ENCODE assay signal across 8 mouse cellular contexts in the genomic region with DNA sequence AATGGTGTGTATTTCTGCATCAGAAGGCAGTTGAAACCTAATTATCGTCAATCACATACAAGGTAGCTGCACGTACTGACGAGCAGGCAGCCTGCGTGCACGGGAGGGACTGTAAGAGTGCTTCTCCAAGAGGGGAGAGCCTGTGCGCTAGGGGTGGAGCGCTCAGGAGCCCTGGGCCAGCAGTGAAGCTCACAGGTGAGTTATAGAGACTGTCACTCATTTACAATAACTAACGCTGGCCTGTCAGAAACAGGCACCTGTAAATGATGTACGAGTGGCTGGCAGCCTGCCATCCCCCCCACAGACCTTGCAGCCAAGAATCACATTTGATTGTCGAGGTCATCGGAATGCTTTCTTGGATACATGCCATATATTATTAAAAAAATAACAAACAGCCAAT.
DNase-seq lines count a peak whose midpoint lies in the region; ATAC-seq and TF ChIP-seq lines count a peak whose summit lies in the region.

No protein-coding gene starts in this region.

- WGBS in heart, embryonic 16.5 days, result 29% methylated on average over 11 of the region's 11 CpGs
- WGBS in stomach, postnatal 0 days, result 27% methylated on average over 11 of the region's 11 CpGs

- H3K9ac ChIP-seq in heart, embryonic 16.5 days (ENCODE audit: low read length), result peak overlapping the region; percentile 18
- H3K9ac ChIP-seq in stomach, postnatal 0 days (ENCODE audit: low read length), result no peak overlapping the region

- H3K36me3 ChIP-seq in heart, embryonic 16.5 days (ENCODE audit: control insufficient read depth, insufficient read depth), result no peaks in the 10 kb centered on the region
- no peaks in the 10 kb centered on the region for H3K36me3 ChIP-seq in stomach, postnatal 0 days (ENCODE audit: control insufficient read depth, insufficient read depth, low read length)

- H3K9me3 ChIP-seq in heart, embryonic 16.5 days (replicated peaks; ENCODE audit: control insufficient read depth, low read length), result no peaks in the 10 kb centered on the region
- H3K9me3 ChIP-seq in stomach, postnatal 0 days (ENCODE audit: control insufficient read depth, low read length), result no peaks in the 10 kb centered on the region

- no peak for TF ChIP-seq CTCF in stomach, postnatal 0 days (IDR thresholded peaks at IDR 0.05; ENCODE audit: low read depth)

- 0 out of 2 replicates have a peak, but pooled peaks cover 2% of the 10 kb centered on the region for H3K27me3 ChIP-seq in heart, embryonic 16.5 days (ENCODE audit: control insufficient read depth, insufficient read depth, low read length)
- no peaks in the 10 kb centered on the region; the same call in 1 of the 2 replicates for H3K27me3 ChIP-seq in stomach, postnatal 0 days (ENCODE audit: control insufficient read depth, insufficient read depth, low read length)

- peak overlapping the region; percentile 5; the same call in 1 of the 2 replicates for H3K4me3 ChIP-seq in heart, embryonic 16.5 days (ENCODE audit: low read length)
- H3K4me3 ChIP-seq in stomach, postnatal 0 days (ENCODE audit: low read depth, low read length), result no peak overlapping the region

- H3K4me2 ChIP-seq in heart, embryonic 16.5 days (ENCODE audit: low read depth, low read length), result peak overlapping the region; percentile 44
- H3K4me2 ChIP-seq in stomach, postnatal 0 days (replicated peaks; ENCODE audit: low read depth), result no peak overlapping the region

- peak; percentile 64 for DNase-seq in testis, postnatal 10 days (ENCODE audit: low spot score)
- DNase-seq in testis, postnatal 14 days (ENCODE audit: low spot score), result no peak
- DNase-seq in kidney, postnatal 36 days, result peak; percentile 40 to 69
- DNase-seq in stomach, postnatal 0 days (ENCODE audit: low spot score), result peak; percentile 26
- DNase-seq in spleen, postnatal 10 days (ENCODE audit: low spot score in 2 of 2), result no peak
- DNase-seq in frontal cortex, adult 2 months (ENCODE audit: extremely low spot score in 1 of 2, low spot score in 1 of 2), result no peak
- DNase-seq in right cerebral cortex, postnatal 4 days, result no peak

- H3K4me1 ChIP-seq in heart, embryonic 16.5 days (ENCODE audit: control insufficient read depth, insufficient read depth, low read length), result peaks cover 12% of the 10 kb centered on the region
- H3K4me1 ChIP-seq in stomach, postnatal 0 days (replicated peaks; ENCODE audit: control insufficient read depth, insufficient read depth), result no peaks in the 10 kb centered on the region

- no peak overlapping the region for H3K27ac ChIP-seq in heart, embryonic 16.5 days (ENCODE audit: low read length)
- H3K27ac ChIP-seq in stomach, postnatal 0 days (replicated peaks), result no peak overlapping the region

- TF ChIP-seq EP300 in stomach, postnatal 0 days (optimal IDR thresholded peaks at IDR 0.05), result no peak

- ATAC-seq in heart, embryonic 16.5 days (replicated peaks; ENCODE audit: extremely low read depth, insufficient read depth, low FRiP score), result 0 out of 2 replicates have a peak, but pooled peaks have one; percentile 18
- ATAC-seq in stomach, postnatal 0 days (ENCODE audit: low FRiP score, low TSS enrichment), result no peak

Comparison
In these comparisons a context has a peak if more than half of its experiments do, and no peak if none do; other contexts are left out.
1. DNase-seq: peak in testis, postnatal 10 days (single experiment), kidney, postnatal 36 days (2 of 2) and stomach, postnatal 0 days (single experiment); none in testis, postnatal 14 days (single experiment), spleen, postnatal 10 days (0 of 2), frontal cortex, adult 2 months (0 of 2) and right cerebral cortex, postnatal 4 days (single experiment).